Mouse (Mus musculus) liver, embryonic 16.5 days (tissue): ENCODE measurements at regions not wholly inside any gene's neighbourhood (a gene's known extent, or its start where the extent isn't known, plus 50 kb on each side); places are given as distances from the start of the nearest gene placed in this dataset.

Source experiments
- ATAC-seq: fragments of 200-750 bp; cut with Nextera tagmentation; 2 replicates; pipeline ENCODE4 v1.8.0; 2017; ENCODE audit warnings: low read depth, mild to moderate bottlenecking, moderate number of reproducible peaks, moderate library complexity
- H3K27ac ChIP-seq: fragments of 300-500 bp; sonication (generic); 2 replicates; pipeline ENCODE4 v1.5.1; 2014; ENCODE audit warnings: mild to moderate bottlenecking, low read length
- H3K27me3 ChIP-seq: fragments of 300-500 bp; sonication (generic); 2 replicates; pipeline ENCODE4 v1.6.1; 2014; ENCODE audit warnings: low read depth, low read length, mixed read lengths; ENCODE audit not compliant: control insufficient read depth, insufficient read depth
- H3K36me3 ChIP-seq: fragments of 300-500 bp; sonication (generic); 2 replicates; pipeline ENCODE4 v1.6.1; 2014; ENCODE audit warnings: mild to moderate bottlenecking; ENCODE audit not compliant: control insufficient read depth, insufficient read depth
- H3K4me1 ChIP-seq: fragments of 300-500 bp; sonication (generic); 2 replicates; pipeline ENCODE4 v1.6.1; 2014; ENCODE audit warnings: low read depth, low read length, mixed read lengths; ENCODE audit not compliant: control insufficient read depth
- H3K4me2 ChIP-seq: fragments of 300-500 bp; sonication (generic); 2 replicates; pipeline ENCODE4 v1.6.1; 2014; ENCODE audit warnings: low read depth, low read length, mixed read lengths
- H3K4me3 ChIP-seq: fragments of 300-500 bp; sonication (generic); 2 replicates; pipeline ENCODE4 v1.5.1; 2014; ENCODE audit warnings: low read depth, mild to moderate bottlenecking, low read length
- H3K9ac ChIP-seq: fragments of 300-500 bp; sonication (generic); 2 replicates; pipeline ENCODE4 v1.6.1; 2014; ENCODE audit warnings: low read depth, low read length
- H3K9me3 ChIP-seq: fragments of 300-500 bp; sonication (generic); replicated peaks from 2 replicates; pipeline ENCODE4 v1.6.1; 2016; ENCODE audit warnings: low read length; ENCODE audit not compliant: control insufficient read depth
- WGBS: fragments of 180-500 bp; shearing (Covaris S2); extraction: QIAGEN DNeasy Blood & Tissue Kit; methylation state at CpG from one replicate; pipeline ENCODE4 v1.1.7; 2014; ENCODE audit not compliant: insufficient replicate concordance; 5-methylcytosine and 5-hydroxymethylcytosine counted together

DNA sequence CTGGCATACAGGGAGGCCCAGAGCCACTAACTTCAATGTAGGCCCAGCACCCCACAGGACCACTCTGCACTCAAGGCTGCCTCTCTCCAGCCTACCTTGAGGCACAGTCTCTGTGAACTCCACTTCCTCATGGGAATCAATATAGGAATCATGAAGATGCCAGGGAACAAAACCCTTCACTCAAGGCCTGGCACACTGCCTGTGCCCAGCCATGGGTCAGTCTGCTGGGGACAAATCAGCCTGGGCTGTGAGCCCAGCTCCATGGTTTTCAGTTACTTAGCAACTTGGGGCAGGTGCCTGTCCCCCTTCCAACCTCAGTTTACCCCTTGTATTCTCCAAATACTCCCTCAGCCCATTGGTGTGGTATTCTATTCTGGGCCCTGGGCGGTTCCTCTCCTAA is 119.6 kb downstream of the Cryba4 start:
- no peak for ATAC-seq
- Histone ChIP-seq H3K27ac (no peak overlapping the region), H3K27me3 (no peaks in the 10 kb centered on the region), H3K4me3 (no peak overlapping the region), H3K9me3 (no peaks in the 10 kb centered on the region), H3K4me1 (no peaks in the 10 kb centered on the region), H3K36me3 (no peaks in the 10 kb centered on the region), H3K9ac (no peak overlapping the region), H3K4me2 (no peak overlapping the region)
- 70% methylated on average over 1 of the region's 1 CpGs for WGBS

DNA sequence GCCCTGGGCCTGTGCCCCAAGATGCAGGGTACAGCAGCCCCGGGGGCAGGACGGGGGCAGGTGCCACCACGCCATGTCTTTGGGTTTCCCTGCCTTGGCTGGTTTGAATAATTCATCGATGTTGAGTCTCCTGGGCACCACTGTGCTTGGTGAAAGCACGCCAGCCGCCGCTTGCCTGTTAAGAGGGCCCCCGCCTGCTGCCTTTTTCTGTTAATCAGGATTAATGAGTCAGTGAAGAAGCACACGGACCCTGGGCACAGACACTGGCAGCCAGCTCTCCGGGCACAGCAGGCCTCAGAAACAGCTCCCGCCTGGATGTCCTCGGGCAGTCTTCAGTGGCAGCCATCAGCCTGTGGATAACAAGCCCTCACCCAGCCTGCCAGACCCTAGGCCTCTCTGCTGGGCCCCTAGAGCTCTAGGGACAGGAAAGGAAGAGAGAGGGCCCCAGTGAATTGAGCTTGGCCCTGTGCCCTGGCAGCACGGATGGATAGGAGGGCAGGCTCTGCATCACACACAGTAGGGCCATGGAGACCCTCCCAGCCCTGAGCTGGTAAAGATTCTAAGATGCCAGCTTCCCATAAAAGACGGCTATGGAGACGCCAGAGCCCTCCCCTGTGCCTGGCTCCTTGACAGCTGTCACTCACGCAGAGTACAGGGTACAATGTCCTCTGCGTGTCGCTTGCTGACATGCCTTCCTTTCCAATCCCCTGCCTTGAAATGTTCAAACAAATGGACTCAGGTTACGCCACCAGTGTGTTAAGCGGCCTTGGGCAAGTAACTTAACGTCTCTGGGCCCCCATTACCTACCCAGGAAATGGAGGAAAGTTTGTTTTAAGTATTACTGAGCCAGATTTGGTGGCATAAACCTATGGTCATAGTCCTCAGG is 118.4 kb downstream of the Cryba4 start:
- Histone ChIP-seq H3K27ac (no peak overlapping the region), H3K36me3 (no peaks in the 10 kb centered on the region), H3K27me3 (no peaks in the 10 kb centered on the region), H3K9me3 (no peaks in the 10 kb centered on the region), H3K9ac (no peak overlapping the region), H3K4me1 (no peaks in the 10 kb centered on the region), H3K4me3 (no peak overlapping the region), H3K4me2 (no peak overlapping the region)
- 62% methylated on average over 21 of the region's 21 CpGs for WGBS
- ATAC-seq: peak; percentile 65

DNA sequence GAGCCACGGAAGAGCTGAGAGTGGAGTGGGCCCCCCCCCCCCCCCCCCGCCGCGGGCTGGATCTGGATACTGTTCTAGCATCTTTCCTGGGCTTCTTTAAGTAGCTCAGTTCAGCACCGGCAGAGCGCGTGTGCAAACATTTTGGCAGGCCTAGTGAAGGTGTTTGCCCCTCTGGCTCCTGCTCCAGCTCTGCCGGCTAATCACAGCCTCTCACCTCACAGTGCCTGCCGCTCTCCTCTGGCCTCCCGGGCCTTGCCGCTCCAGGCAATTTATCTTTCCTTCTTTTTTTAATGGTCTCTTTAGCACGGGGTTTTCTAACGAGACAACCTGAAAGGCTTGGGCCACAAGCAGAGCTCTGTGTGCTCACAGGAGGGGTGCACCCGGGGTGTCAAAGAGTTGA is 115.7 kb downstream of the Cryba4 start:
- H3K4me1 ChIP-seq: no peaks in the 10 kb centered on the region
- H3K4me3 ChIP-seq: no peak overlapping the region
- no peaks in the 10 kb centered on the region; the same call in 1 of the 2 replicates for H3K27me3 ChIP-seq
- no peak overlapping the region for H3K9ac ChIP-seq
- 41% methylated on average over 11 of the region's 14 CpGs for WGBS
- ATAC-seq: no peak
- no peaks in the 10 kb centered on the region for H3K9me3 ChIP-seq
- H3K36me3 ChIP-seq: no peaks in the 10 kb centered on the region
- H3K4me2 ChIP-seq: no peak overlapping the region
- no peak overlapping the region for H3K27ac ChIP-seq

GRCm38 (mm10) chr5:112138246-112138645 is 114.1 kb downstream of the Cryba4 start:
- H3K4me2 ChIP-seq: no peak overlapping the region
- 54% methylated on average over 3 of the region's 3 CpGs for WGBS
- no peaks in the 10 kb centered on the region for H3K9me3 ChIP-seq

GRCm38 (mm10) chr5:112142731-112143130 is 109.6 kb downstream of the Cryba4 start:
- 43% methylated on average over 3 of the region's 3 CpGs for WGBS

More at GRCm38 (mm10) chr5:112138246-112138645, 114.1 kb downstream of the Cryba4 start:
- no peak for ATAC-seq
- no peaks in the 10 kb centered on the region; the same call in 1 of the 2 replicates for H3K27me3 ChIP-seq
- H3K4me1 ChIP-seq: no peaks in the 10 kb centered on the region
- H3K4me3 ChIP-seq: no peak overlapping the region
- no peak overlapping the region for H3K27ac ChIP-seq
- H3K36me3 ChIP-seq: no peaks in the 10 kb centered on the region
- no peak overlapping the region for H3K9ac ChIP-seq

GRCm38 (mm10) chr5:112143993-112144621 is 108.2 kb downstream of the Cryba4 start:
- H3K27ac ChIP-seq: no peak overlapping the region
- H3K27me3 ChIP-seq: no peaks in the 10 kb centered on the region; the same call in 1 of the 2 replicates
- no peak overlapping the region for H3K4me3 ChIP-seq
- no peaks in the 10 kb centered on the region for H3K36me3 ChIP-seq
- no peak overlapping the region for H3K9ac ChIP-seq
- no peak overlapping the region for H3K4me2 ChIP-seq
- H3K4me1 ChIP-seq: no peaks in the 10 kb centered on the region
- no peak for ATAC-seq
- 69% methylated on average over 16 of the region's 16 CpGs for WGBS
- no peaks in the 10 kb centered on the region for H3K9me3 ChIP-seq

More at GRCm38 (mm10) chr5:112142731-112143130, 109.6 kb downstream of the Cryba4 start:
- Histone ChIP-seq H3K9ac (no peak overlapping the region), H3K27ac (no peak overlapping the region), H3K4me1 (no peaks in the 10 kb centered on the region), H3K27me3 (no peaks in the 10 kb centered on the region; the same call in 1 of the 2 replicates), H3K4me2 (no peak overlapping the region), H3K9me3 (no peaks in the 10 kb centered on the region), H3K36me3 (no peaks in the 10 kb centered on the region), H3K4me3 (no peak overlapping the region)
- ATAC-seq: no peak

DNA sequence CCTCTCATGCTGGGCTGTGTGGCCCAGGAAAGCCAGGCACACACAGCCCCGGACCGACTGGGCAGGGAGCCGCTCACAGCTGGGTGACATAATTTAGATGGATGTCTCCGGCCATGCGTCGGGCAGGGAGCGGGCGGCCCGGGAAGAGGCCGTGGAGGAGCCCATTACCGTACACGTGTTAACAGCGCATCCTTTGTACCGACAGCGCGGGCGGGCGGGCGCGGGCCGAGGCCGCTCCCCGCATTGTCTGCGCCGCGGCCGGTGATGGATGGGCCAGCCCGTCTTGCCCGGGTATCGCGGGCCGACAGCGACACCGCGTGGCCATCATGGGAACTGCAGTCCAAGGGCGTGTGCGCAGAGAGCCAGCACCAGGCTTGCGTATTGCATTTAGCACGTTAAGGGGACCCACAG is 98.6 kb downstream of the Cryba4 start:
- H3K4me3 ChIP-seq: no peak overlapping the region
- ATAC-seq: no peak
- H3K9me3 ChIP-seq: no peaks in the 10 kb centered on the region
- no peaks in the 10 kb centered on the region for H3K4me1 ChIP-seq
- no peak overlapping the region for H3K9ac ChIP-seq
- no peak overlapping the region for H3K4me2 ChIP-seq
- peaks cover 11% of the 10 kb centered on the region for H3K27me3 ChIP-seq
- 2% methylated on average over 38 of the region's 39 CpGs for WGBS
- no peak overlapping the region for H3K27ac ChIP-seq
- H3K36me3 ChIP-seq: no peaks in the 10 kb centered on the region

- no peaks in the 10 kb centered on the region for H3K9me3 ChIP-seq
- no peak overlapping the region for H3K27ac ChIP-seq
- H3K4me3 ChIP-seq: no peak overlapping the region
- H3K36me3 ChIP-seq: no peaks in the 10 kb centered on the region
- H3K27me3 ChIP-seq: peaks cover 11% of the 10 kb centered on the region
- H3K4me1 ChIP-seq: no peaks in the 10 kb centered on the region
- 46% methylated on average over 4 of the region's 4 CpGs for WGBS
- H3K4me2 ChIP-seq: no peak overlapping the region
- ATAC-seq: no peak
- no peak overlapping the region for H3K9ac ChIP-seq
Observed at GRCm38 (mm10) chr5:112154650-112155049, 97.7 kb downstream of the Cryba4 start.

- H3K4me2 ChIP-seq: no peak overlapping the region
- no peak for ATAC-seq
- 52% methylated on average over 6 of the region's 6 CpGs for WGBS
- H3K4me3 ChIP-seq: no peak overlapping the region
- peaks cover 11% of the 10 kb centered on the region for H3K27me3 ChIP-seq
- H3K9me3 ChIP-seq: no peaks in the 10 kb centered on the region
- H3K27ac ChIP-seq: no peak overlapping the region
- H3K4me1 ChIP-seq: no peaks in the 10 kb centered on the region
- no peak overlapping the region for H3K9ac ChIP-seq
- no peaks in the 10 kb centered on the region for H3K36me3 ChIP-seq
Observed at GRCm38 (mm10) chr5:112155051-112155450, 97.3 kb downstream of the Cryba4 start.
